Mouse (Mus musculus) heart, embryonic 16.5 days (tissue): ENCODE data around the gene Slc4a5. TPM values are rescaled to one million over a fixed set of nuclear protein-coding genes. Genes with fewer than 3 reads are reported as not detected.

Experiments
- ATAC-seq: fragments of 200-750 bp; cut with Nextera tagmentation; replicated peaks from 2 replicates; pipeline ENCODE4 v1.8.0; 2017; ENCODE audit warnings: moderate number of reproducible peaks; ENCODE audit not compliant: insufficient read depth, low FRiP score; ENCODE audit errors: extremely low read depth
- H3K27ac ChIP-seq: fragments of 300-500 bp; sonication (generic); 2 replicates; pipeline ENCODE4 v1.5.1; 2014; ENCODE audit warnings: mild to moderate bottlenecking, low read length, control low read depth, moderate library complexity
- H3K27me3 ChIP-seq: fragments of 300-500 bp; sonication (generic); 2 replicates; pipeline ENCODE4 v1.6.1; 2014; ENCODE audit warnings: low read length, mixed read lengths; ENCODE audit not compliant: control insufficient read depth, insufficient read depth
- H3K36me3 ChIP-seq: fragments of 300-500 bp; sonication (generic); 2 replicates; pipeline ENCODE4 v1.6.1; 2014; ENCODE audit not compliant: control insufficient read depth, insufficient read depth
- H3K4me1 ChIP-seq: fragments of 300-500 bp; sonication (generic); 2 replicates; pipeline ENCODE4 v1.6.1; 2014; ENCODE audit warnings: low read length, mixed read lengths; ENCODE audit not compliant: control insufficient read depth, insufficient read depth
- H3K4me2 ChIP-seq: fragments of 300-500 bp; sonication (generic); 2 replicates; pipeline ENCODE4 v1.6.1; 2014; ENCODE audit warnings: low read depth, mild to moderate bottlenecking, control low read depth, low read length
- H3K4me3 ChIP-seq: fragments of 300-500 bp; sonication (generic); 2 replicates; pipeline ENCODE4 v1.5.1; 2014; ENCODE audit warnings: mild to moderate bottlenecking, control low read depth, low read length
- H3K9ac ChIP-seq: fragments of 300-500 bp; sonication (generic); 2 replicates; pipeline ENCODE4 v1.6.1; 2014; ENCODE audit warnings: low read length, control low read depth
- H3K9me3 ChIP-seq: fragments of 300-500 bp; sonication (generic); replicated peaks from 2 replicates; pipeline ENCODE4 v1.6.1; 2016; ENCODE audit warnings: low read length; ENCODE audit not compliant: control insufficient read depth
- WGBS: fragments of 180-500 bp; shearing (Covaris S2); extraction: QIAGEN DNeasy Blood & Tissue Kit; methylation state at CpG from one replicate; pipeline ENCODE4 v1.1.7; 2014; 5-methylcytosine and 5-hydroxymethylcytosine counted together
- polyA plus RNA-seq: library from polyadenylated mRNA; unstranded; fragments of >200 nt; fragmentation: Nextera tagmentation; extraction: Ambion mirVana; gene quantifications from 2 replicates; pipeline ENCODE4 v1.2.1, GENCODE M21; 2015

Slc4a5 gene
- 0.17 and 0.50 TPM in 2 replicates for polyA plus RNA-seq

- H3K27me3 ChIP-seq: no peaks in the 10 kb centered on the region
Measured at GRCm38 (mm10) chr6:83219814-83220213, at the start of gene Slc4a5. Slc4a5 (plus strand) TSS chr6:83219828.

DNA sequence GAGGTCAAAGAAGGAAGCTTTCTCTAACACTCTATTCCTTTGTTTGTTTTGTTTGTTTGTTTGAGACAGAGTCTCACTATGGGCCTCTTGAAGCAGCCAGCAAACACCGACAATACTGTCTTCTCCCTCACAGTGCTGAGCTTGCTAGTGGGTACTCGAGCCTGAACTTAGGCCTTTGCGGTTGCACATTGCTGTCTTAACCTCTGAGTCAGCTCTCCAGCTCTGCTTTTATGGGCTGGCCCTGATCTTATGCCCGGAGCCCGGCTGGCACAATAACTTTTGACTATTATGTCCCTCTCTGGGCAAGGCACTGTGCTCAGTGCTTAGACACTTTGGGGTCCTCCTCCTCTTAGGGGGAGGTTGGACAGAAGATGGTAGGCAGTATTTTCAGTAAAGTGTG is 49.8 kb upstream of the Slc4a5 start:
- 76% methylated on average over 5 of the region's 5 CpGs for WGBS

More at GRCm38 (mm10) chr6:83219814-83220213, at the start of gene Slc4a5:
- Histone ChIP-seq H3K4me1 (peaks cover 2% of the 10 kb centered on the region; the same call in 1 of the 2 replicates), H3K4me3 (no peak within 1 kb of the TSS), H3K4me2 (no peak within 1 kb of the TSS), H3K27ac (no peak within 1 kb of the TSS), H3K36me3 (no peaks in the 10 kb centered on the region), H3K9ac (no peak within 1 kb of the TSS), H3K9me3 (no peaks in the 10 kb centered on the region)
- 81% methylated on average over 3 of the region's 3 CpGs for WGBS
- ATAC-seq: no peak

DNA sequence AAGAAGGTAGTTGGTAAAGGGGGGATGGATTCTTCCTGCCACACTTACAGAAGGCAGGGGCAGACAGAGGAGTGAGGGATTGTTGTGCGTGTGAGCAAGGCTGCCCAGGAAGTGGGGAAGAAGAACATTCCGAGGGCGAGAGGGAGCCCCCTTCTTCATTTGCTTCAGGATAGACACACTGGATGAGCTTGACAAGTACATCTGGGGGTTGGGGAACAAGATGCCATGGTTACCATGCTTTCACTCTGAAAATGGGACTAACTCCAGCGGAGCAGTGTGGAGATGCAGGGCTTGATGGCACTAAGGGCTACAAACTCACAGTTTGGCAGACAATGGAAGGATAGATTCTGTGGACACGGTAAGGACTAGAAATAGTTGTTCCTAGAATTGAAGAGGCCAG is 48.6 kb upstream of the Slc4a5 start:
- Histone ChIP-seq H3K9me3 (no peaks in the 10 kb centered on the region), H3K4me1 (peaks cover 9% of the 10 kb centered on the region), H3K9ac (no peak overlapping the region), H3K4me3 (no peak overlapping the region), H3K27ac (no peak overlapping the region), H3K4me2 (no peak overlapping the region), H3K36me3 (no peaks in the 10 kb centered on the region), H3K27me3 (no peaks in the 10 kb centered on the region)
- 82% methylated on average over 5 of the region's 5 CpGs for WGBS
- ATAC-seq: no peak

More for the DNA sequence above, 49.8 kb upstream of the Slc4a5 start:
- Histone ChIP-seq H3K4me3 (no peak overlapping the region), H3K9me3 (no peaks in the 10 kb centered on the region), H3K27me3 (no peaks in the 10 kb centered on the region), H3K4me2 (no peak overlapping the region), H3K9ac (no peak overlapping the region), H3K4me1 (peaks cover 13% of the 10 kb centered on the region), H3K27ac (no peak overlapping the region), H3K36me3 (no peaks in the 10 kb centered on the region)
- no peak for ATAC-seq

- no peak overlapping the region for H3K27ac ChIP-seq
- H3K36me3 ChIP-seq: 0 out of 2 replicates have a peak, but pooled peaks cover under 1% of the 10 kb centered on the region
- H3K4me3 ChIP-seq: no peak overlapping the region
- H3K27me3 ChIP-seq: no peaks in the 10 kb centered on the region
- no peaks in the 10 kb centered on the region for H3K4me1 ChIP-seq
- no peak for ATAC-seq
- no peaks in the 10 kb centered on the region for H3K9me3 ChIP-seq
- H3K9ac ChIP-seq: no peak overlapping the region
- H3K4me2 ChIP-seq: no peak overlapping the region
- WGBS: 64% methylated on average over 9 of the region's 9 CpGs
Measured at GRCm38 (mm10) chr6:83172240-83172920, 47.2 kb upstream of the Slc4a5 start.

GRCm38 (mm10) chr6:83175996-83176395 is 43.6 kb upstream of the Slc4a5 start:
- Histone ChIP-seq H3K4me3 (no peak overlapping the region), H3K36me3 (0 out of 2 replicates have a peak, but pooled peaks cover 2% of the 10 kb centered on the region), H3K9me3 (no peaks in the 10 kb centered on the region), H3K4me2 (no peak overlapping the region), H3K27me3 (no peaks in the 10 kb centered on the region), H3K27ac (no peak overlapping the region), H3K9ac (no peak overlapping the region), H3K4me1 (peaks cover 10% of the 10 kb centered on the region)
- WGBS: 81% methylated on average over 8 of the region's 8 CpGs
- ATAC-seq: no peak

- no peak for ATAC-seq
- Histone ChIP-seq H3K4me2 (peak overlapping the region; percentile 65), H3K9me3 (no peaks in the 10 kb centered on the region), H3K27ac (no peak overlapping the region), H3K9ac (peak overlapping the region; percentile 67), H3K4me3 (peak overlapping the region; percentile 42), H3K4me1 (peaks cover 10% of the 10 kb centered on the region), H3K27me3 (no peaks in the 10 kb centered on the region), H3K36me3 (peaks cover 14% of the 10 kb centered on the region)
- WGBS: 25% methylated on average over 12 of the region's 12 CpGs
Measured at GRCm38 (mm10) chr6:83179390-83180117, 40.1 kb upstream of the Slc4a5 start.

DNA sequence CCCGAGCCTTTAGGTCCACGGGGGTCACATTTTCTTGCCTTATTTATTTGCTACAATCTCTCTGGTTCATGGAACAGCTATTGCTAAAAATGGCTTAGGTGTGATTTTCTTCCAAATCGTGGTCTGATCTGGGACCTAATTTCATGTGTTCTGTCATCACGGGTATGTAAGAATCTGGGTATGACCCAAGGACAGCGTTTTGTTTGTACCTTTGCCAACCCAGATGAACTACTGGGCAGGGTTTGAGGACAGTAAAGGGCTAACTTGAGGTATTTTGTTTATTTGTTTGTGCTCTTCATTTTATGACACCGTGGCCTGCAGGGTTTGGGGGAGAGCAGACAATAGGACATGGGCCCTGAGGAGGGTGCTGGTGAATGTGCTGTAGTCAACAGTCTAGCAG is 39.0 kb upstream of the Slc4a5 start:
- Histone ChIP-seq H3K36me3 (peaks cover 14% of the 10 kb centered on the region), H3K9ac (no peak overlapping the region)

DNA sequence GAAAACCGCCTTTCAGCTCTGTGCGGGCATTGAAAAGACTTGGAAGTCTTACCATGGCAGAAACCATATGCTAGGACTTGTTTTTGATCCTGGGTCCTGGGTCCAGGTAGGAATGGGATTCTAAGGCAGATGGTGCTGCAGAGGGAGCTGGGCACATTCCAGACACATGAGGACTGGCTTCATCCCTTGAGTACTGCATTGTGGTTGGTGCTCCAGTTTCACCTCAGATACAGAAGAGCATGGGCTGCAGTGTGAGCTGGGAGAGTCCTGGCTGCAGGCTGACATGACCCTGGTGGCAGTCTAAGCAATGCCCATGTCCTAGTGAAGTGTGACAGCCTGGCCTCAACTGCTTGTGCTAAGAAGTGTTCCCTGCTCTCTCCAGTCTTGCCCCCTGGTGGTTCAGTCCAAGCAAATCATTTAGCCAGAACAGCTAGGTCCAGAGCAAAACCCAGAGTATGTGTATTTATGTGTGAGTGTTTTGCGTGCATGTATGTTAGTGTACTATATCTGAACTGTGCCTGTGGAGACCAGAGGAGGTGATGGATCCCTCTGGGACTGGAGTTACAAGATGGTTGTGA is 34.7 kb upstream of the Slc4a5 start:
- Histone ChIP-seq H3K9me3 (no peaks in the 10 kb centered on the region), H3K9ac (no peak overlapping the region), H3K4me1 (peaks cover 11% of the 10 kb centered on the region), H3K27me3 (no peaks in the 10 kb centered on the region), H3K4me3 (no peak overlapping the region), H3K27ac (no peak overlapping the region), H3K36me3 (peaks cover 26% of the 10 kb centered on the region), H3K4me2 (no peak overlapping the region)
- WGBS: 88% methylated on average over 3 of the region's 3 CpGs
- ATAC-seq: no peak

More for the DNA sequence above, 39.0 kb upstream of the Slc4a5 start:
- Histone ChIP-seq H3K27ac (no peak overlapping the region), H3K27me3 (no peaks in the 10 kb centered on the region), H3K4me3 (no peak overlapping the region), H3K4me2 (no peak overlapping the region), H3K9me3 (no peaks in the 10 kb centered on the region), H3K4me1 (peaks cover 14% of the 10 kb centered on the region)
- no peak for ATAC-seq
- 74% methylated on average over 6 of the region's 6 CpGs for WGBS
